Mouse (Mus musculus): ENCODE measurements at regions not wholly inside any gene's neighbourhood (a gene's known extent, or its start where the extent isn't known, plus 50 kb on each side); places are given as distances from the start of the nearest gene placed in this dataset.
"Not testable (repeated sequence)": the region's sequence is repeated elsewhere in the genome, so short reads cannot be mapped to it uniquely, and the experiment has no call there.

- no peak for DNase-seq (ENCODE audit: extremely low spot score)
Measured at GRCm38 (mm10) chr5:42884251-42884650, 348.7 kb upstream of the Cpeb2 start.

- peak; percentile 1 for DNase-seq (ENCODE audit: extremely low spot score)
Measured at GRCm38 (mm10) chr5:42891890-42892289, 341.1 kb upstream of the Cpeb2 start.

- no peak for DNase-seq (ENCODE audit: extremely low spot score)
Measured at GRCm38 (mm10) chr5:42906136-42906535, 326.8 kb upstream of the Cpeb2 start.

GRCm38 (mm10) chr5:42919328-42919727 lies 313.6 kb upstream of the Cpeb2 start:
- no peak for DNase-seq (ENCODE audit: extremely low spot score)

GRCm38 (mm10) chr5:42932106-42932505 lies 300.9 kb upstream of the Cpeb2 start:
- no peak for DNase-seq (ENCODE audit: extremely low spot score)

GRCm38 (mm10) chr5:42959296-42959862 lies 273.6 kb upstream of the Cpeb2 start:
- no peak for DNase-seq (ENCODE audit: extremely low spot score)

GRCm38 (mm10) chr5:42966952-42967351 lies 266.0 kb upstream of the Cpeb2 start:
- not testable (repeated sequence) for DNase-seq (ENCODE audit: extremely low spot score)

GRCm38 (mm10) chr5:42969209-42969608 lies 263.8 kb upstream of the Cpeb2 start:
- no peak for DNase-seq (ENCODE audit: extremely low spot score)

- DNase-seq (ENCODE audit: extremely low spot score) = no peak
Measured at GRCm38 (mm10) chr5:42969621-42970020, 263.3 kb upstream of the Cpeb2 start.

- DNase-seq (ENCODE audit: extremely low spot score) = no peak
Measured at GRCm38 (mm10) chr5:42977108-42977507, 255.9 kb upstream of the Cpeb2 start.

- DNase-seq (ENCODE audit: extremely low spot score) = no peak
Measured at GRCm38 (mm10) chr5:42980946-42981650, 251.9 kb upstream of the Cpeb2 start.

- no peak for DNase-seq (ENCODE audit: extremely low spot score)
Measured at GRCm38 (mm10) chr5:42986203-42986602, 246.8 kb upstream of the Cpeb2 start.

- DNase-seq (ENCODE audit: extremely low spot score) = no peak
Measured at GRCm38 (mm10) chr5:42987710-42988466, 245.1 kb upstream of the Cpeb2 start.

- DNase-seq (ENCODE audit: extremely low spot score) = no peak
Measured at GRCm38 (mm10) chr5:42989287-42989686, 243.7 kb upstream of the Cpeb2 start.

- no peak for DNase-seq (ENCODE audit: extremely low spot score)
Measured at GRCm38 (mm10) chr5:43024006-43024593, 208.9 kb upstream of the Cpeb2 start.

- no peak for DNase-seq (ENCODE audit: extremely low spot score)
Measured at GRCm38 (mm10) chr5:43031285-43031684, 201.7 kb upstream of the Cpeb2 start.

GRCm38 (mm10) chr5:43031916-43032315 lies 201.1 kb upstream of the Cpeb2 start:
- no peak for DNase-seq (ENCODE audit: extremely low spot score)

- no peak for DNase-seq (ENCODE audit: extremely low spot score)
Measured at GRCm38 (mm10) chr5:43034421-43034820, 198.5 kb upstream of the Cpeb2 start.

- DNase-seq (ENCODE audit: extremely low spot score) = no peak
Measured at GRCm38 (mm10) chr5:43037592-43037991, 195.4 kb upstream of the Cpeb2 start.

GRCm38 (mm10) chr5:43039525-43039924 lies 193.4 kb upstream of the Cpeb2 start:
- DNase-seq (ENCODE audit: extremely low spot score) = no peak

- no peak for DNase-seq (ENCODE audit: extremely low spot score)
Measured at GRCm38 (mm10) chr5:43042585-43042984, 190.4 kb upstream of the Cpeb2 start.

- no peak for DNase-seq (ENCODE audit: extremely low spot score)
Measured at GRCm38 (mm10) chr5:43045860-43046259, 187.1 kb upstream of the Cpeb2 start.

- no peak for DNase-seq (ENCODE audit: extremely low spot score)
Measured at GRCm38 (mm10) chr5:43047316-43047715, 185.7 kb upstream of the Cpeb2 start.
